Mouse (Mus musculus): ENCODE measurements around the gene Slc9a2.

The Slc9a2 gene

GRCm38 (mm10) chr1:40783450-40783849 is 103.1 kb downstream of the Slc9a2 start:
- in situ Hi-C loops (cut with MboI; ENCODE audit: unreplicated experiment in 2 of 2): no loop called here

GRCm38 (mm10) chr1:40784306-40784705 is 103.9 kb downstream of the Slc9a2 start:
- in situ Hi-C loops (cut with MboI; ENCODE audit: unreplicated experiment in 2 of 2): no loop called here

GRCm38 (mm10) chr1:40785876-40786445 is 105.6 kb downstream of the Slc9a2 start:
- in situ Hi-C loops (cut with MboI; ENCODE audit: unreplicated experiment in 2 of 2): no loop called here

- in situ Hi-C loops (cut with MboI; ENCODE audit: unreplicated experiment in 2 of 2): no loop called here
Measured at GRCm38 (mm10) chr1:40788956-40789355, 108.6 kb downstream of the Slc9a2 start.

- in situ Hi-C loops (cut with MboI; ENCODE audit: unreplicated experiment in 2 of 2): loop anchor here in 1 of 2 experiments (10.0 kb wide), 1 partner anchor 1995 kb away; no protein-coding TSS in a partner anchor
Measured at GRCm38 (mm10) chr1:40789666-40790233, 109.4 kb downstream of the Slc9a2 start.

- in situ Hi-C loops (cut with MboI; ENCODE audit: unreplicated experiment in 2 of 2): loop anchor here in 1 of 2 experiments (10.0 kb wide), 1 partner anchor 1994 kb away; no protein-coding TSS in a partner anchor
Measured at GRCm38 (mm10) chr1:40790324-40791141, 110.2 kb downstream of the Slc9a2 start, which contains the start of gene Mfsd9. Gene Mfsd9, minus strand, starts transcription at chr1:40790687.

- in situ Hi-C loops (cut with MboI; ENCODE audit: unreplicated experiment in 2 of 2): loop anchor here in 1 of 2 experiments (10.0 kb wide), 1 partner anchor 1989 kb away; no protein-coding TSS in a partner anchor
Measured at GRCm38 (mm10) chr1:40795508-40795907, 115.1 kb downstream of the Slc9a2 start.

GRCm38 (mm10) chr1:40797348-40797747 is 117.0 kb downstream of the Slc9a2 start:
- in situ Hi-C loops (cut with MboI; ENCODE audit: unreplicated experiment in 2 of 2): loop anchor here in 1 of 2 experiments (10.0 kb wide), 1 partner anchor 1987 kb away; no protein-coding TSS in a partner anchor

GRCm38 (mm10) chr1:40799121-40799520 is 118.7 kb downstream of the Slc9a2 start:
- in situ Hi-C loops (cut with MboI; ENCODE audit: unreplicated experiment in 2 of 2): loop anchor here in 1 of 2 experiments (10.0 kb wide), 1 partner anchor 1986 kb away; no protein-coding TSS in a partner anchor

- in situ Hi-C loops (cut with MboI; ENCODE audit: unreplicated experiment in 2 of 2): loop anchor here (5.0 to 25.0 kb wide), 3 partner anchors 1911 to 1971 kb away; no protein-coding TSS in a partner anchor
Measured at GRCm38 (mm10) chr1:40800908-40801307, 120.5 kb downstream of the Slc9a2 start.

- in situ Hi-C loops (cut with MboI; ENCODE audit: unreplicated experiment in 2 of 2): loop anchor here (5.0 to 25.0 kb wide), 3 partner anchors 1910 to 1970 kb away; no protein-coding TSS in a partner anchor
Measured at GRCm38 (mm10) chr1:40802759-40803158, 122.4 kb downstream of the Slc9a2 start.

- in situ Hi-C loops (cut with MboI; ENCODE audit: unreplicated experiment in 2 of 2): loop anchor here (5.0 to 25.0 kb wide), 3 partner anchors 1908 to 1968 kb away; no protein-coding TSS in a partner anchor
Measured at GRCm38 (mm10) chr1:40804118-40804517, 123.7 kb downstream of the Slc9a2 start.

- in situ Hi-C loops (cut with MboI; ENCODE audit: unreplicated experiment in 2 of 2): loop anchor here in 1 of 2 experiments (25.0 kb wide), 1 partner anchor 1907 kb away; no protein-coding TSS in a partner anchor
Measured at GRCm38 (mm10) chr1:40805351-40805750, 125.0 kb downstream of the Slc9a2 start, which contains the start of gene Tmem182. Gene Tmem182, plus strand, starts transcription at chr1:40805601.

- in situ Hi-C loops (cut with MboI; ENCODE audit: unreplicated experiment in 2 of 2): loop anchor here in 1 of 2 experiments (25.0 kb wide), 1 partner anchor 1906 kb away; no protein-coding TSS in a partner anchor
Measured at GRCm38 (mm10) chr1:40805891-40806290, 125.5 kb downstream of the Slc9a2 start.

GRCm38 (mm10) chr1:40808643-40809042 is 128.3 kb downstream of the Slc9a2 start:
- in situ Hi-C loops (cut with MboI; ENCODE audit: unreplicated experiment in 2 of 2): loop anchor here in 1 of 2 experiments (25.0 kb wide), 1 partner anchor 1904 kb away; no protein-coding TSS in a partner anchor

GRCm38 (mm10) chr1:40815071-40815845 is 134.9 kb downstream of the Slc9a2 start:
- in situ Hi-C loops (cut with MboI; ENCODE audit: unreplicated experiment in 2 of 2): loop anchor here in 1 of 2 experiments (25.0 kb wide), 1 partner anchor 1897 kb away; no protein-coding TSS in a partner anchor

Measured in v-Abl transformed pro-B cells (cell line).